Mouse (Mus musculus) midbrain, embryonic 15.5 days (tissue): ENCODE measurements around the gene Mapk3. TPM values are rescaled to one million over a fixed set of nuclear protein-coding genes. Genes with fewer than 3 reads are reported as not detected.

Source experiments
- ATAC-seq: fragments of 200-750 bp; cut with Nextera tagmentation; replicated peaks from 2 replicates; pipeline ENCODE4 v1.8.0; 2017; ENCODE audit warnings: moderate TSS enrichment
- H3K27ac ChIP-seq: fragments of 300-500 bp; sonication (generic); 2 replicates; pipeline ENCODE4 v1.5.1; 2015; ENCODE audit warnings: mild to moderate bottlenecking, inconsistent platforms
- H3K27me3 ChIP-seq: fragments of 300-500 bp; sonication (generic); replicated peaks from 2 replicates; pipeline ENCODE4 v1.6.1; 2015; ENCODE audit warnings: inconsistent platforms
- H3K36me3 ChIP-seq: fragments of 300-500 bp; sonication (generic); replicated peaks from 2 replicates; pipeline ENCODE4 v1.6.1; 2015; ENCODE audit warnings: inconsistent platforms
- H3K4me1 ChIP-seq: fragments of 300-500 bp; sonication (generic); 2 replicates; pipeline ENCODE4 v1.6.1; 2015; ENCODE audit warnings: inconsistent platforms
- H3K4me2 ChIP-seq: fragments of 300-500 bp; sonication (generic); 2 replicates; pipeline ENCODE4 v1.6.1; 2015; ENCODE audit warnings: inconsistent platforms, mild to moderate bottlenecking, moderate library complexity
- H3K4me3 ChIP-seq: fragments of 300-500 bp; sonication (generic); 2 replicates; pipeline ENCODE4 v1.5.1; 2015; ENCODE audit warnings: mild to moderate bottlenecking, inconsistent platforms
- H3K9ac ChIP-seq: fragments of 300-500 bp; sonication (generic); 2 replicates; pipeline ENCODE4 v1.6.1; 2015; ENCODE audit warnings: mild to moderate bottlenecking, inconsistent platforms
- H3K9me3 ChIP-seq: fragments of 300-500 bp; sonication (generic); 2 replicates; pipeline ENCODE4 v1.6.1; 2016; ENCODE audit warnings: inconsistent platforms
- WGBS: fragments of 180-500 bp; shearing (Covaris S2); methylation state at CpG from one replicate; pipeline ENCODE4 v1.1.7; 2015; ENCODE audit warnings: mixed read lengths; 5-methylcytosine and 5-hydroxymethylcytosine counted together
- polyA plus RNA-seq: library from polyadenylated mRNA; unstranded; fragments of >200 nt; fragmentation: Nextera tagmentation; extraction: Ambion mirVana; gene quantifications from 2 replicates; pipeline ENCODE4 v1.2.1, GENCODE M21; 2015

The Mapk3 gene
- polyA plus RNA-seq, 1 experiment from 2014 or later, result 111 TPM

DNA sequence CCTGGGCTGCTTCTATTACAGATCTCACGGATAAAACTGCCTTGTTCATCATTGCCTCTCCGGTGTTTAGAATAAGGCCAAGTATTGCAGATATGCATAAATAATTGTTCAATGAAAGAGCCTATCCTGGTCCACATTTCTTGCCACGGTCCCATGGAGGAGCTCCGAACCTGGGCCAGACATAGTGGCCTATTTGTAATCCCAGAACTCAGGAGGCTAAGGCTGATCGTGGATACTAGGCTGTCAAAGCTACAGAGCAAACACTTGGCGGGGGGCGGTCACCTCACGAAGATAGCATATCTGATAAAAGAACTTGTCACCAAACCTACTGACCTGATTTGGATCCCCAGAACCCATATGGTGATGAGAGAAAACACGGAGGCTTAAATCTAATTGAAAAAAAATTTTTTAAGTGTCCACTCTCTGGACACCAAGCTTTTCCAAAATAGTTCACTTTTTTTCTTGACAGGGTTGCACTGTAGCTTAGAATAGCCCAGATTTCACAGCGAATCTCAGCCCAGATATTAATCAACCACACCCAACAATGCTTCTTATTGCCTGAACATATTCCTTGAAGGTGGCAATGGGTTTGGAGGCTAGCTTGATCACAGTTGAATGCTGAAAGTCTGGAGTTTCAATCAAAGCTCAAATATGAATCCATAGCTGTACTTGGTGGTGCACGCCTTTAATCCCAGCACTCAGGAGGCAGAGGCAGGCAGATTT lies 33.5 kb downstream of the Mapk3 start:
- Histone ChIP-seq H3K4me2 (peak overlapping the region; percentile 90), H3K4me3 (peak overlapping the region; percentile 84), H3K27me3 (no peaks in the 10 kb centered on the region), H3K27ac (peak overlapping the region; percentile 95), H3K9me3 (no peaks in the 10 kb centered on the region), H3K36me3 (peaks cover 32% of the 10 kb centered on the region), H3K4me1 (peaks cover 47% of the 10 kb centered on the region), H3K9ac (peak overlapping the region; percentile 88)
- ATAC-seq, result peak; percentile 55
- WGBS, result 27% methylated on average over 11 of the region's 11 CpGs

DNA sequence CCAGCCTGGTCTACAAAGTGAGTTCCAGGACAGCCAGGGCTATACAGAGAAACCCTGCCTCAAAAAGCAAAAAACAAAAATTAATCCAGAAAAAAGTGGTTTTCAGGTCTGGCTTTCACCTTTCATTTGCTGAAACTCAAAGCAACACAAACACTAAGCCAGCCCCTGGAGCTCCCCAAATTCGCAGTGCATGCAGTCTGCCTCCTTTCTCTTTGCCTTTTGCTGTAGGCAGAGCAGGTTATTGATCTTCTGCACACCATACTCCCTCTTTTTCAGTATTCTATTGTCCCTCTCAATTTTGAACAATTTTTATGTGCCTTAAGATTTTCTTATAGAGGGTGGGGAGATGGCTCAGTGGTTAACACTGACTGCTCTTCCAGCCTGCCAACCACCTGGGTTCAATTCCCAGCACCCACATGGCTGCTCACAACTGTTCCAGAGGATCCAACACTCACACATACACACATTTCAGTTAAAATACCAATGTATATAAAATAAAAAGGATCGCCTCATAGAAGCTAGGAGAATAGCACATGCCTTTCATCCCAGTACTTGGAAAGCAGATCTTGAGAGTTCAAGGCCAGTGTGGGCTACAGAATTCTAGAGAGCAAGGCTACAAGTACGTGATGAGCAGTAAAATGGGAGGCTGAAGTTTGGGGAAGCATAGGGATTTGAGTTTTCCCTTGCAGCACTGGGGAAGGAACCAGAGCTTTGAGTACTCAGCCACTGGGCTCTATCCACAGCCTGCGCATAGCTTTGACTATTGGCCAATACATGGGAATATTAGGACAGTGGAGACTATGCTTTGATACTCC lies 34.3 kb downstream of the Mapk3 start:
- H3K36me3 ChIP-seq, result peaks cover 24% of the 10 kb centered on the region
- no peaks in the 10 kb centered on the region for H3K9me3 ChIP-seq
- WGBS, result 74% methylated on average over 4 of the region's 4 CpGs
- H3K4me1 ChIP-seq, result peaks cover 52% of the 10 kb centered on the region
- no peak overlapping the region for H3K4me2 ChIP-seq
- no peak overlapping the region for H3K27ac ChIP-seq
- no peak overlapping the region for H3K4me3 ChIP-seq
- H3K9ac ChIP-seq, result no peak overlapping the region
- no peaks in the 10 kb centered on the region for H3K27me3 ChIP-seq
- no peak for ATAC-seq

DNA sequence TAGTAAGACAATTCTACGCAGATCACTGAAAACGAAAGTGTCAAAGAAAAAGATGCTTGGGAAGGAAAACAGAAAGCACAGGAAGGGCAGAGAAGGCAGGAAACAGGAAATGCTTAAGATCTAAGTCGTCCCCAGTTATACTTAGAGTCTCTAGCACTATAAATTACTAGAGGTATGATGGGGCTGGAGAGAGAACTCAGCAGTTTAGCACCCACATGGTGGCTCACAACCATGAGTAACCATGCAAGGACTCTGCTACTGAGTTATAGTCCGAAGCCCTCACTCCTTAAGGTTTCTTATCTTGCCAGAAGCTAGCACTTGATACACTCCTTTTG lies 34.8 kb downstream of the Mapk3 start:
- H3K4me3 ChIP-seq, result no peak overlapping the region
- 78% methylated on average over 4 of the region's 4 CpGs for WGBS
- ATAC-seq, result no peak
- H3K9me3 ChIP-seq, result no peaks in the 10 kb centered on the region
- H3K27me3 ChIP-seq, result no peaks in the 10 kb centered on the region
- H3K36me3 ChIP-seq, result peaks cover 21% of the 10 kb centered on the region
- no peak overlapping the region for H3K27ac ChIP-seq
- H3K9ac ChIP-seq, result no peak overlapping the region
- H3K4me1 ChIP-seq, result peaks cover 52% of the 10 kb centered on the region
- no peak overlapping the region for H3K4me2 ChIP-seq

DNA sequence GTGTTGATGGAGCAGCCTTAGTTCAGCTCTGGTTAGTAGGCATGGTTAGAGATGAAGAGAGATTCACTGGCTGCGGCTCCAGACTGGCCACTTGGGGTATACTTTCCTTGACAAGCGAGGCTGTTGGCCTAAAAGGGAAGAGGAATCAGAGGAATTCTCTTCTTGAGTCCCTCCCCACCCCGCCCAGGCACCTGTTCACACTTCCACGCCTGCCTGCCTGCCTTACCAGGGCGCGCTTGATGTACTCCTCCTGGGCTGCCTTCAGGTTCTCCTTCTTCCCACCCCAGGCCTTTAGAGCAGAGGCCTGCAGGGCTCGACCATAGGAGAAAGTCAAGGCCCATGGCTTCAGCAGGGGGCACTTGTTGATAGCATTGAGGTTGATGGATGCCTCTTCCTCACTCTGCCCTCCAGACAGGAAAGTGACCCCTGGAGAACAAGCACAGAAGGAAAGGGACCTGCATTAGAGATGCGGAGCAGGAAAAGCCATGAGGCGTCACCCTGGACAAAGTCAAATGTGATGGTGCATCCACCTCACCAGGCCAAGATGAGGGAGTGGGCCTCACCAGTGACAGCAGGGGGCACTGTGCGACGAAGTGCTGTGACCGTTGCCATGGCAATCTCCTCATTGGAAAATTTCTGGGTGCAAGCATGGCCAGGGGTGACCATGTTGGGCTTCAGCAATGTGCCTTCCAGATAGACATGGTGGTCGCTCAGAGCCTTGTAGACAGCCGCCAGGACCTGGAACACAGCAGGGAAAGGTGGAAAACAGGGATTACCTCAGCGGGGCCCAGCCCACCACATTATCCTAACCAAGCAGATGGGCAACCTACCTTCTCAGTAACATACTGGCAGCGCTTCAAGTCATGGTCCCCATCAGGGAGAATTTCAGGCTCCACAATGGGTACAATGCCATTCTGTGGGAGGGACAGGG lies 36.3 kb downstream of the Mapk3 start:
- WGBS, result 81% methylated on average over 16 of the region's 16 CpGs
- Histone ChIP-seq H3K9me3 (no peaks in the 10 kb centered on the region), H3K27me3 (no peaks in the 10 kb centered on the region), H3K36me3 (peaks cover 13% of the 10 kb centered on the region), H3K4me2 (no peak overlapping the region), H3K4me1 (peaks cover 54% of the 10 kb centered on the region), H3K9ac (no peak overlapping the region), H3K4me3 (no peak overlapping the region), H3K27ac (no peak overlapping the region)
- no peak for ATAC-seq

DNA sequence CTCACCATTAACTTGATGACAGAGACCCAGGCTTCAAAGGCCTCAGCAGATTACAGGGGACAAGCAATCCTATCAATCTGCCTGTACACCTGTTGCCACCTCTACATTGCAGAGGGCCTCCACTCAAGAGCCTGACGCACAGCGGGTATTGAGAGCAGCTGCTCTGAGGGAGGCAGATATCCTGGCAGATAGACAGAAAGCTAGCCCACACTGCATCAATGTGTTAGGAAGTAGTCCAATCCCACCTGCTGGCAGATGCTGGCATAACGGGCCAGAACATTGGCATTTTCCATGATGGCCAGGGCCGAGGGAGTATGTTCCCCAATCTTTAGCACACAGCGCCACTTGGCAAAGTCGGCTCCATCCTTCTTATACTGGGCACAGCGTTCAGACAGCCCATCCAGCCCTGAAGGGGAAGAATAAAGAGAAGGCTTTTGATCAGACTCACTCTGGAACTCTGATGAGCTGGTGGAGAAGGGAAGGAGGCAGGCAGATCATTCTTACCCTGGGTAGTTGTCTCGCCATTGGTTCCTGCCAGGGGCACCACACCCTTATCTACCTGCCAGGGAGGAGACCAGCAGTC lies 37.0 kb downstream of the Mapk3 start:
- peaks cover 47% of the 10 kb centered on the region for H3K4me1 ChIP-seq
- WGBS, result 78% methylated on average over 8 of the region's 8 CpGs

DNA sequence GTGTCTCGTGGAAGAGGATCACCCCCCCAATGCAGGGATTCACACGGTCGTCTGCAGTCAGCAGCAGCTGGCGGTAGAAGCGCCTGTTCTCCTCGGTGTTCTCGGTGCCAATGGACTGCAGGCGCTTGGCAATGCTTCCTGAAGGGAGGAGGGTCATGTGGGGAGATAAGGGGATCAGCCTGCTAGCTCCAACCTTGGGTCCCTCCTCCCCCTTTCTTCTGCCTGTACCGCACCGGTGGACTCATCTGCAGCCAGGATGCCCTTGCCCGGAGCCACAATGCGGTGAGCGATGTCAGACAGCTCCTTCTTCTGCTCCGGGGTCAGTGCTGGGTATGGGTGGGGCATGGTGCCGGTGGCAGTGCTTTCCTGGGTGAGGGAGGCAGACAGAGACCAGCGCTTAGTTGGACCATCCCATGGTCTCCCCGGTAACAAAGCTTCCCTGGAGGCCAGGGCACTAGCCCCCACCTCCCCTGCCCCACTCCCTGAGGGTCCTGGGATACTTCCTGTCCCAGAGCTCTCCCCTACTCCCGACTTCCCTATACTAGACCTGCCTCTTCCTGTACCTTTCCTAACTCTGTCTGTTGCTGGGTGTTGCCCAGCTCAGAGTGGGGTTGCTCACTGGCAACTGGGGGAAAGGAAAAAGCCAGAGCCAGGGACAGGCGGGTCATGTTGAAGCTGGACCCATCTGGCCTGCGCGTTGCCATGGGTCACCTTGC lies 38.2 kb downstream of the Mapk3 start, which contains the start of gene Fam57b:
Gene Fam57b (plus strand): TSS at position 258 of the 716 bp plus-strand sequence.
- H3K27ac ChIP-seq, result peak within 1 kb of the TSS; percentile 93
- peaks cover 13% of the 10 kb centered on the region for H3K36me3 ChIP-seq
- WGBS, result 20% methylated on average over 21 of the region's 21 CpGs
- peaks cover 43% of the 10 kb centered on the region for H3K4me1 ChIP-seq
- H3K4me2 ChIP-seq, result peak within 1 kb of the TSS; percentile 83
- no peaks in the 10 kb centered on the region for H3K9me3 ChIP-seq
- H3K4me3 ChIP-seq, result peak within 1 kb of the TSS; percentile 66
- H3K27me3 ChIP-seq, result no peaks in the 10 kb centered on the region
- H3K9ac ChIP-seq, result peak within 1 kb of the TSS; percentile 70
- 0 out of 2 replicates have a peak, but pooled peaks have one; percentile 13 for ATAC-seq

More for the DNA sequence above, 37.0 kb downstream of the Mapk3 start:
- H3K27me3 ChIP-seq, result no peaks in the 10 kb centered on the region
- no peaks in the 10 kb centered on the region for H3K9me3 ChIP-seq
- H3K27ac ChIP-seq, result no peak overlapping the region
- peaks cover 13% of the 10 kb centered on the region for H3K36me3 ChIP-seq
- no peak overlapping the region for H3K4me3 ChIP-seq
- H3K9ac ChIP-seq, result 0 out of 2 replicates have a peak overlapping the region, but pooled peaks have one; percentile 70
- no peak for ATAC-seq
- no peak overlapping the region for H3K4me2 ChIP-seq

DNA sequence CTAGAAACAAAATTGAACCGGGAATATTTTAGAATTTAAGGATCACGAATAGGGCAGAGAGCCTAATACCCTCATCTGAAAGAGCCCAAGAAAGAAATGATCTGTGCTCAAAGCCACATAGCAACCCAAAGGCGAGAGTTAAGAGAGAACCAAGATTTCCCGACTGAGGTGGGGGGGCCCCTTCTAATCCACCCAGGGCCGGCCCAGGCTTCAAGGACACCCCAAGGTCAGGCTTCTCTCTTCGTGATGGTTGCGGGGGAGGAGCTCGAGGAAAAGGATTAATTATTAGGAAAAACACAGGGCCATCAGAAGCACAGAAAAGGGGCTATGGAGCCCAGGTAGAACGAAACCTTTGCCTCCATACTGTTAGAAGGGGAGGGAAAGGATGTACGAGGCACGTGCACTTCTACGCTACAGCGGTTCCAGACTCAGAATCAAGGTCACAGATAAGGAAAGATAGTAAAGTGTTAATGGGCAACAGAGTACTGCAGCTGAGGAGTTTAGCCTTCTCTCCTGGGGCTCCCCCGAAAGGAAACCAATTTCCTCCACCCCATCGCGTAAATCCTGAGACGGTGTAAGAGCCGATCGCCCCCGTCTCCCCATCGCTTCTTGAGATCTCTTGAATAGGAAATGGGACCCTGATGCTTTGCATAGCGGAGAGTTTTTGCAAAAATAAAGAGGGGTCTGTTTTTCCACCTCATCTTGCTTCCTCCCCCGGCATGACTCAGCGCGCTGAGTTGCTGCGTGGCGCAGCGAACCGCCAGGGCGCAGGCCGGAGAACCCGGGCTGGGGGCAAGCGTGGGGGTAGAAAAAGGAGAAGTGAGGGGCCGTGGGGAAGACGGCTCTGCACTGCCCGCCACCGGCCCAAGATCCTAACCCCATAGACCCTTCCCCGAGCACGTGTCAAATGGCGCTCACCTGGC lies 39.0 kb downstream of the Mapk3 start:
- peak overlapping the region; percentile 66 for H3K4me3 ChIP-seq
- peaks cover 13% of the 10 kb centered on the region for H3K36me3 ChIP-seq
- H3K27ac ChIP-seq, result peak overlapping the region; percentile 93
- peak overlapping the region; percentile 70 for H3K9ac ChIP-seq
- H3K4me1 ChIP-seq, result peaks cover 37% of the 10 kb centered on the region
- ATAC-seq, result no peak
- under 1% methylated on average over 40 of the region's 40 CpGs for WGBS
- no peaks in the 10 kb centered on the region for H3K27me3 ChIP-seq
- no peaks in the 10 kb centered on the region for H3K9me3 ChIP-seq
- H3K4me2 ChIP-seq, result peak overlapping the region; percentile 83

DNA sequence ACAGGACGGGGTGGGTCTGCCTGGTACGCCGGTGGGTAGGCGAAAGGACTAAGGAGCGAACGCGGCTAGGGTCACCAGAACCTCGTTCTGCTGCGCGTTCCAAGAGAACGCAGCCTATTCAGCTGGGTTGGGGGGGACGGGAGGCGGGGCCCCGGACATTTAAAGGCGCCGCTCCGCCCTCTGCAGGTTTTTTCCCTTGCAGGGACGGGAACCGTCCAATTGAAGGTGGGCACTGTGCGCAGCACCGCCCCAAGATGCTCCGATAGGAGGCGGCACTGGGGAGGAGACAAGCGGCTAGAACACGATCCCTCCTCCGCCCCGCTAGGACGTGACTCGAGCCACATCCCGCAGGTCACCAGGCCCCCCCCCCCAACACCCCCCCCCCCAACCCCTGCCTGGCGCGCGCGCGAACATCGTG lies 39.7 kb downstream of the Mapk3 start:
- under 1% methylated on average over 29 of the region's 36 CpGs for WGBS
- Histone ChIP-seq H3K4me1 (peaks cover 37% of the 10 kb centered on the region), H3K4me2 (peak overlapping the region; percentile 83), H3K4me3 (peak overlapping the region; percentile 66), H3K36me3 (peaks cover 13% of the 10 kb centered on the region), H3K9me3 (no peaks in the 10 kb centered on the region), H3K27ac (peak overlapping the region; percentile 93), H3K9ac (peak overlapping the region; percentile 70), H3K27me3 (no peaks in the 10 kb centered on the region)
- peak; percentile 96 for ATAC-seq

DNA sequence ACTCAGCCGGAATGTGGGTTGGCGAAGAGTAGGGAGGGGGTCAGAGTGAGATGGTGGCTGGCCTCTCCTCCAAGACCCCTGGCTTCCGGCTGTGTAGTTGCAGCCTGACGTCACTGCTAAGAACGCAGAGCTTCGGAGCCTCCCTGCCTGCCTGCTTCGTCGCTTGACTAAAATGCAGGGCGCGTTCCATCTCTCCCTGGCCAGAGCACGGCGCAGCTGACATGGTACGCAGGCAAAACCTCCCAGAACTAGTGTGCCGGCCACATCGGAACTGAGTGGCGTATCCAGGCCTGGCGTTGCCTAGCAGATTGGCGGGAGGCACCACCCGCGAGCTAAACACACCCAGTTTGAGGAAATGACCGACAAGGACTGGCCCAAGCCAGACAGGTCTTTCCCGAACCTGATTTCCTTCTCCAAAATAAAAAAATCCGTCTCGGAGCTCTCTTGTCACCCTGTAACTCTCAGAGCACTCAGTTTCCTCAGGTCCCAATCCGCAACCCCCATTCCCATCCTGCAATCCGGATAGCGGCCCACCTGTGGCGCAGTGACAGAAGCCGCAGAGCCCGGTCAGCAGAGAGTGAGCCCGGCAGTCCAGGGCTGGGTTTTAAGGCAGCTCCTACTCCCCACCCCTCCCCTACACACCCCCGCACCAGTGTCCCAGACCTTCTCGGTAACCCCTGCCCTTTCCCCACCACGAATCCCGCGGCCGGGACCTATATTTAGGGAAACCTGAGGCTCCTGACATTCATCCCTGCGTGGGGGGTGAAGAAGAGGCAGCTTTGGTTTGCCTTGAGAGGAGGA lies 40.3 kb downstream of the Mapk3 start:
- Histone ChIP-seq H3K36me3 (peaks cover 11% of the 10 kb centered on the region), H3K4me1 (peaks cover 37% of the 10 kb centered on the region), H3K4me3 (peak overlapping the region; percentile 66), H3K27ac (peak overlapping the region; percentile 93), H3K27me3 (no peaks in the 10 kb centered on the region), H3K4me2 (peak overlapping the region; percentile 83), H3K9me3 (no peaks in the 10 kb centered on the region), H3K9ac (peak overlapping the region; percentile 65)
- peak; percentile 90 for ATAC-seq
- WGBS, result 2% methylated on average over 37 of the region's 38 CpGs
